ENCODE assay signal across 7 mouse cellular contexts in genomic region chr6:70768769-70769168, GRCm38 (mm10). TPM values are rescaled to one million over a fixed set of nuclear protein-coding genes. Genes with fewer than 3 reads are reported as not detected.
A peak's percentile ranks its signal among the peaks of the same experiment; 100 is the strongest.
DNase-seq lines count a peak whose midpoint lies in the region; ATAC-seq lines count a peak whose summit lies in the region.

No protein-coding gene starts in this region.

- no peak overlapping the region for H3K4me2 ChIP-seq in intestine, embryonic 15.5 days (replicated peaks)
- no peak overlapping the region for H3K4me2 ChIP-seq in midbrain, embryonic 11.5 days

- H3K27me3 ChIP-seq in intestine, embryonic 15.5 days (replicated peaks): no peaks in the 10 kb centered on the region
- no peaks in the 10 kb centered on the region for H3K27me3 ChIP-seq in midbrain, embryonic 11.5 days (ENCODE audit: control insufficient read depth, insufficient read depth, low read length)

- peaks cover 19% of the 10 kb centered on the region for H3K36me3 ChIP-seq in intestine, embryonic 15.5 days
- H3K36me3 ChIP-seq in midbrain, embryonic 11.5 days (ENCODE audit: control insufficient read depth, insufficient read depth, low read length): peaks cover 3% of the 10 kb centered on the region; the same call in 1 of the 2 replicates

- H3K9ac ChIP-seq in intestine, embryonic 15.5 days: no peak overlapping the region
- H3K9ac ChIP-seq in midbrain, embryonic 11.5 days (ENCODE audit: low read length): no peak overlapping the region

- ATAC-seq in intestine, embryonic 15.5 days: peak; percentile 86
- peak; percentile 80; the same call in 1 of the 2 replicates for ATAC-seq in midbrain, embryonic 11.5 days (ENCODE audit: low FRiP score)

- intact Hi-C loops in left cerebral cortex, postnatal 25 days (cut with DNase I): loop anchor here (1.0 kb wide), 1 partner anchor 54 kb away; no protein-coding TSS in a partner anchor

- no peaks in the 10 kb centered on the region for H3K4me1 ChIP-seq in intestine, embryonic 15.5 days (replicated peaks)
- no peaks in the 10 kb centered on the region for H3K4me1 ChIP-seq in midbrain, embryonic 11.5 days (ENCODE audit: control insufficient read depth, insufficient read depth, low read length)

- DNase-seq in WW6 (ENCODE audit: low read depth, low spot score): peak; percentile 54
- peak; percentile 64 for DNase-seq in cerebellum, adult 9-11 months
- DNase-seq in frontal cortex, postnatal 25 days (ENCODE audit: low spot score in 2 of 2): peak; percentile 74 to 75
- peak; percentile 79 to 86 for DNase-seq in left cerebral cortex, postnatal 25 days (ENCODE audit: low spot score in 2 of 2)
- DNase-seq in midbrain, embryonic 11.5 days (ENCODE audit: low spot score, missing footprints): peak; percentile 98
- peak; percentile 78 for DNase-seq in right cerebral cortex, postnatal 4 days

- WGBS in intestine, embryonic 15.5 days: 36% methylated on average over 6 of the region's 6 CpGs
- 42% methylated on average over 6 of the region's 6 CpGs for WGBS in midbrain, embryonic 11.5 days

- H3K4me3 ChIP-seq in intestine, embryonic 15.5 days (replicated peaks): no peak overlapping the region
- no peak overlapping the region for H3K4me3 ChIP-seq in midbrain, embryonic 11.5 days (ENCODE audit: low read depth, low read length)

- no peaks in the 10 kb centered on the region for H3K9me3 ChIP-seq in intestine, embryonic 15.5 days
- no peaks in the 10 kb centered on the region for H3K9me3 ChIP-seq in midbrain, embryonic 11.5 days (ENCODE audit: control insufficient read depth, low read length)

- H3K27ac ChIP-seq in intestine, embryonic 15.5 days: no peak overlapping the region
- H3K27ac ChIP-seq in midbrain, embryonic 11.5 days (ENCODE audit: low read depth, low read length): no peak overlapping the region

RNA-seq across cellular contexts. Expression of gene Rpia, which starts 23.3 kb away (rescaled TPM):
- 4.9 and 5.0 TPM in 2 replicates for polyA plus RNA-seq in intestine, embryonic 15.5 days (2015; fragmentation: Nextera tagmentation; extraction: Ambion mirVana)
- total RNA-seq in left cerebral cortex, postnatal 25 days (2021): 10 to 100 TPM; 11.9 to 13.2 TPM
- polyA plus RNA-seq in midbrain, embryonic 11.5 days (2014; fragmentation: Nextera tagmentation; extraction: Ambion mirVana): 1.9 TPM in 2 replicates
